In the genomic region with DNA sequence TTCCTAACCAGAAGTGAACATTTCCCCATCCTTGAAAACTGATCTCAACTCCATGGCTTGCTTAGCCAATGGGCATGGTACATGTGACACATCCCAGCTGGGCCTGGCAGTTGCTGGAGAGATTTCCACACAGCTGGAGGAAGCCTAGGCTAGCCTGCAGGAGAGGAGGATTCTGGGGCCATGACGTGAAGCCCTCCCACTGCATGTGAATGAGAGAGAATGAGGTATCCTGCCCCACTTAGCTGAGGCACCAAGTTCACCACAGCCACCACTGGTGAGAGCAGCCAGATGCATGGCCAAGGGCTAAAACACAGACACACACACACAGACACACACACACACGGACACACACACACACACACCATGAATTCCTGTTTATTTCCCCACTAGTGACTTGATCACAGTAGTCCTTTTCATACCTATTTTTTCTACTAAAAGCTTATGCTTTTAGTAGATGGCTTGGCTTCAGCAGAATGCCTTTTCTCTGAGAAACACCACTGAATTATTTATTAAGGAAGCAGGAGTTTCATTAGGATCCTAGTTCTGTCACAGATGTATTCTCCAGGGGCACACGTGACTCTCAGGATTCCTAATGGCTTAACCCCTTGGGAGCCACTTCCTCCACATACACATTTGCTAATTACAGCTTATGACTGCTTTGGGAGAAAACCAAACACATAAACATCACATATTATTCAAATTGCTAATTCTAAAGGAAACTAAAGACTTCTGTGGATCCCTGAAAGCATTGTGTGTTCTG, we compare ENCODE assay signal across 9 mouse cellular contexts.
A peak's percentile ranks its signal among the peaks of the same experiment; 100 is the strongest.
DNase-seq lines count a peak whose midpoint lies in the region; ATAC-seq lines count a peak whose summit lies in the region.
"Had no signal": no experiment of that assay in that cellular context is flagged by ENCODE, and none has a peak within 500 bp of the region (broad histone marks: within the 10 kb centered on the region; RNA-seq: fewer than 3 reads in every experiment).

No protein-coding gene starts in this region.

- ATAC-seq in kidney, embryonic 15.5 days (replicated peaks; ENCODE audit: low FRiP score): no peak
- ATAC-seq in hindbrain, embryonic 14.5 days (ENCODE audit: low FRiP score): peak; percentile 83
- ATAC-seq in stomach, embryonic 14.5 days (ENCODE audit: insufficient number of reproducible peaks, insufficient read depth, low FRiP score, low read depth): no peak
- ATAC-seq in CD4-positive, CD25-positive, alpha-beta regulatory T cell, adult 4 months: no peak
- ATAC-seq: activated CD4-positive, CD25-positive, alpha-beta regulatory T cell, adult 4 months had no signal

- H3K4me1 ChIP-seq in kidney, embryonic 15.5 days: peaks cover 7% of the 10 kb centered on the region; the same call in 1 of the 2 replicates
- H3K4me1 ChIP-seq in hindbrain, embryonic 14.5 days (replicated peaks; ENCODE audit: control insufficient read depth, insufficient read depth, low read length): 0 out of 2 replicates have a peak, but pooled peaks cover 3% of the 10 kb centered on the region
- peaks cover 9% of the 10 kb centered on the region for H3K4me1 ChIP-seq in stomach, embryonic 14.5 days (ENCODE audit: control insufficient read depth, insufficient read depth, low read length)

- H3K27me3 ChIP-seq in kidney, embryonic 15.5 days: no peaks in the 10 kb centered on the region
- no peaks in the 10 kb centered on the region for H3K27me3 ChIP-seq in hindbrain, embryonic 14.5 days (ENCODE audit: control insufficient read depth, insufficient read depth, low read length)
- H3K27me3 ChIP-seq in stomach, embryonic 14.5 days (ENCODE audit: control insufficient read depth, insufficient read depth, low read length): no peaks in the 10 kb centered on the region

- no peaks in the 10 kb centered on the region for H3K9me3 ChIP-seq in kidney, embryonic 15.5 days (replicated peaks)
- H3K9me3 ChIP-seq in hindbrain, embryonic 14.5 days (ENCODE audit: control insufficient read depth, low read length): no peaks in the 10 kb centered on the region
- no peaks in the 10 kb centered on the region for H3K9me3 ChIP-seq in stomach, embryonic 14.5 days (ENCODE audit: control insufficient read depth, low read depth, low read length)

- no peak for DNase-seq in kidney, postnatal 14 days
- DNase-seq in hindbrain, embryonic 14.5 days (ENCODE audit: low spot score): peak; percentile 67
- peak; percentile 21 for DNase-seq in lung, postnatal 25 days (ENCODE audit: low spot score)
- no peak for DNase-seq in gastrocnemius, postnatal 4 days (ENCODE audit: low spot score in 2 of 2)
- DNase-seq: cerebellum, adult 18-20 months had no signal

- no peak overlapping the region for H3K4me3 ChIP-seq in kidney, embryonic 15.5 days (replicated peaks)
- no peak overlapping the region for H3K4me3 ChIP-seq in hindbrain, embryonic 14.5 days (replicated peaks; ENCODE audit: low read length)
- H3K4me3 ChIP-seq in stomach, embryonic 14.5 days (ENCODE audit: low read depth, low read length): no peak overlapping the region

- H3K9ac ChIP-seq in kidney, embryonic 15.5 days: no peak overlapping the region
- H3K9ac ChIP-seq in hindbrain, embryonic 14.5 days: no peak overlapping the region
- no peak overlapping the region for H3K9ac ChIP-seq in stomach, embryonic 14.5 days (replicated peaks; ENCODE audit: low read depth, low read length)

- 47% methylated on average over 3 of the region's 3 CpGs for WGBS in kidney, embryonic 15.5 days
- WGBS in hindbrain, embryonic 14.5 days: 33% methylated on average over 3 of the region's 3 CpGs
- 39% methylated on average over 3 of the region's 3 CpGs for WGBS in stomach, embryonic 14.5 days

- H3K36me3 ChIP-seq in kidney, embryonic 15.5 days: no peaks in the 10 kb centered on the region
- no peaks in the 10 kb centered on the region for H3K36me3 ChIP-seq in hindbrain, embryonic 14.5 days (replicated peaks; ENCODE audit: control insufficient read depth, insufficient read depth)
- H3K36me3 ChIP-seq in stomach, embryonic 14.5 days (ENCODE audit: control insufficient read depth, insufficient read depth, low read length): no peaks in the 10 kb centered on the region

- H3K27ac ChIP-seq in kidney, embryonic 15.5 days: peak overlapping the region; percentile 79
- H3K27ac ChIP-seq in hindbrain, embryonic 14.5 days: peak overlapping the region; percentile 27
- H3K27ac ChIP-seq in stomach, embryonic 14.5 days (ENCODE audit: low read length): peak overlapping the region; percentile 88

- H3K4me2 ChIP-seq in kidney, embryonic 15.5 days: no peak overlapping the region
- H3K4me2 ChIP-seq in hindbrain, embryonic 14.5 days (replicated peaks): no peak overlapping the region
- no peak overlapping the region for H3K4me2 ChIP-seq in stomach, embryonic 14.5 days (replicated peaks; ENCODE audit: low read depth, low read length)

Comparison
In these comparisons a context has a peak if more than half of its experiments do, and no peak if none do; other contexts are left out.
1. H3K27ac ChIP-seq: peak in every context shown above with its lines; median percentile 88 in stomach, embryonic 14.5 days; 79 in kidney, embryonic 15.5 days; 27 in hindbrain, embryonic 14.5 days.
2. DNase-seq: peak in hindbrain, embryonic 14.5 days (single experiment) and lung, postnatal 25 days (single experiment); none in kidney, postnatal 14 days (single experiment) and gastrocnemius, postnatal 4 days (0 of 2).